Mouse (Mus musculus) limb, embryonic 14.5 days (tissue): Measurements from ENCODE around the gene Cd3e. TPM values are rescaled to one million over a fixed set of nuclear protein-coding genes. Genes with fewer than 3 reads are reported as not detected.

ENCODE experiments used
- ATAC-seq: fragments of 200-750 bp; cut with Nextera tagmentation; 2 replicates; pipeline ENCODE4 v1.8.0; 2017; ENCODE audit warnings: low read depth, moderate number of reproducible peaks, moderate TSS enrichment; ENCODE audit not compliant: low FRiP score
- DNase-seq: peaks from one replicate; pipeline ENCODE4 v3.0.0-alpha.2; 2015; ENCODE audit warnings: low spot score
- H3K27ac ChIP-seq: fragments of 300-500 bp; sonication (generic); replicated peaks from 2 replicates; pipeline ENCODE4 v1.5.1; 2014; ENCODE audit warnings: low read depth, mild to moderate bottlenecking, low read length, moderate library complexity, mixed read lengths
- H3K27me3 ChIP-seq: fragments of 300-500 bp; sonication (generic); 2 replicates; pipeline ENCODE4 v1.6.1; 2014; ENCODE audit warnings: low read length, mixed read lengths; ENCODE audit not compliant: control insufficient read depth, insufficient read depth
- H3K36me3 ChIP-seq: fragments of 300-500 bp; sonication (generic); 2 replicates; pipeline ENCODE4 v1.6.1; 2014; ENCODE audit warnings: mild to moderate bottlenecking, low read length, moderate library complexity, mixed read lengths; ENCODE audit not compliant: control insufficient read depth, insufficient read depth
- H3K4me1 ChIP-seq: fragments of 300-500 bp; sonication (generic); 2 replicates; pipeline ENCODE4 v1.6.1; 2014; ENCODE audit warnings: antibody characterized with exemption, low read length, mixed read lengths; ENCODE audit not compliant: control insufficient read depth, insufficient read depth
- H3K4me2 ChIP-seq: fragments of 300-500 bp; sonication (generic); replicated peaks from 2 replicates; pipeline ENCODE4 v1.6.1; 2014; ENCODE audit warnings: low read depth, mild to moderate bottlenecking, low read length, moderate library complexity; ENCODE audit not compliant: severe bottlenecking
- H3K4me3 ChIP-seq: fragments of 300-500 bp; sonication (generic); replicated peaks from 2 replicates; pipeline ENCODE4 v1.5.1; 2014; ENCODE audit warnings: low read length
- H3K9ac ChIP-seq: fragments of 300-500 bp; sonication (generic); 2 replicates; pipeline ENCODE4 v1.6.1; 2014; ENCODE audit warnings: mild to moderate bottlenecking, low read depth, low read length, moderate library complexity; ENCODE audit not compliant: severe bottlenecking
- H3K9me3 ChIP-seq: fragments of 300-500 bp; sonication (generic); 2 replicates; pipeline ENCODE4 v1.6.1; 2016; ENCODE audit warnings: low read length; ENCODE audit not compliant: control insufficient read depth
- POLR2A ChIP-seq: fragments of 200-500 bp; IDR thresholded peaks from 2 replicates; pipeline ENCODE4 v1.8.0; 2012; ENCODE audit warnings: inconsistent platforms, mild to moderate bottlenecking, moderate library complexity, borderline replicate concordance; ENCODE audit not compliant: insufficient read depth, insufficient read length; ENCODE audit errors: extremely low read depth
- whole genome bisulfite sequencing: fragments of 180-500 bp; shearing (Covaris S2); extraction: QIAGEN DNeasy Blood & Tissue Kit; methylation state at CpG from one replicate; pipeline ENCODE4 v1.1.7; 2014; 5-methylcytosine and 5-hydroxymethylcytosine counted together
- polyA plus RNA-seq, 2 experiments: library from polyadenylated mRNA; depleted of rRNA in 1 of 2; stranded (reverse) in 1 of 2; unstranded in 1 of 2; fragments of >200 nt; fragmentation: Nextera tagmentation in 1 of 2; extraction: Ambion mirVana in 1 of 2; gene quantifications; 2 replicates each; pipeline versions ENCODE4 v1.2.1 to v1.2.3; 2012 to 2014

The Cd3e gene
- polyA plus RNA-seq (2012; rRNA removed) = 0.10 and 0.13 TPM in 2 replicates
- 0.07 and 0.25 TPM in 2 replicates for polyA plus RNA-seq (2014; fragmentation: Nextera tagmentation; extraction: Ambion mirVana)

DNA sequence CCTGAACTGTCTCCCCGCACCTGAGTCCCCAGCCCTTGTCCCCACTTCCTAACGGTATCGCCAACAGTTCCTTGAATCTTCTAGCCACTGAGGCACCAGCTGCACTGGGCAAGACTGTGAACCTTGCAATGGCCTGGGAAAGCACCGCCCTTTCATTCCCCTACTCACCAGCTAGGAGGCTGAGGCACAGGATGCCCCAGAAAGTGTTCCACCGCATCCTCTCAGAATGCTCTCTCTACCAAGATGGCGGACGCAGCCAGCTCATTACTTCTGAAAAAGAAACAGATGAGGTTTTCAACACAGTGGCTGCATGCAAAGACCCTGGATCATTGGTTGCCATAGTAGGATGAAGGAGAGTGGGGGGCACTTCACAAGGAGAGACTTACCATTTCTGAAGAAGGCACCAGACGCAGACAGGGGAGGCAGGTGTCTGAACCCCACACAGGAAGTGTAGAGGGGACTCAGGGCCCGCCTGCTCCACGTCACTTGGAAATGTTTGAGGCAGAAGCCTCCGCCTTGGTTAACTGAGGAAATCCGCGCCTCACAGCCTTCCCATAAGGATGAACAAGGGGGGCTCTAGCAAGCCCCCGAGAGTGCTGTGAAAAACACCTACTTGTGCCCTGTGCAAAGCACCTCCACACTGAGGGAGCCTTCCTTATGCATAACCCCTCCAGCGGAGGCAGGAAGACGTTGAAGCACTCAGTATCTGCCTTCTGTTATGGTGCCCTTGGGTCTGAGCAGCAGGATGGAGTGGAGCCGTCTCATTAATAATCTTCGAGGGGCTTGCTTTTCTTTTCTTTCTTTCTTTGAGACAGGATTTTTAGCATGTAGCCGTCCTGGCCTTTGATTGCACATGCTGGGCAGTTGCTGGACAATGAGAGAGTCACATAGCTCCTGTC is at the start of gene Cd3e:
TSS of gene Cd3e (minus strand) at position 448 of the 899 bp plus-strand sequence.
- 85% methylated on average over 19 of the region's 19 CpGs for WGBS
- H3K27me3 ChIP-seq = no peaks in the 10 kb centered on the region
- ATAC-seq = no peak
- no peak within 1 kb of the TSS for H3K27ac ChIP-seq
- no peak for TF ChIP-seq POLR2A
- H3K4me3 ChIP-seq = no peak within 1 kb of the TSS
- no peak within 1 kb of the TSS for H3K4me2 ChIP-seq
- no peaks in the 10 kb centered on the region for H3K36me3 ChIP-seq
- no peak within 1 kb of the TSS for H3K9ac ChIP-seq
- no peak for DNase-seq
- no peaks in the 10 kb centered on the region for H3K9me3 ChIP-seq
- H3K4me1 ChIP-seq = no peaks in the 10 kb centered on the region; the same call in 1 of the 2 replicates

GRCm38 (mm10) chr9:45058304-45058940 is 49.0 kb upstream of the Cd3e start:
- no peak for TF ChIP-seq POLR2A
- Histone ChIP-seq H3K9ac (no peak overlapping the region), H3K4me3 (no peak overlapping the region), H3K9me3 (no peaks in the 10 kb centered on the region), H3K27me3 (no peaks in the 10 kb centered on the region), H3K4me2 (no peak overlapping the region), H3K27ac (no peak overlapping the region), H3K36me3 (no peaks in the 10 kb centered on the region), H3K4me1 (no peaks in the 10 kb centered on the region)
- 22% methylated on average over 5 of the region's 5 CpGs for WGBS
- DNase-seq (no peak), ATAC-seq (no peak)

DNA sequence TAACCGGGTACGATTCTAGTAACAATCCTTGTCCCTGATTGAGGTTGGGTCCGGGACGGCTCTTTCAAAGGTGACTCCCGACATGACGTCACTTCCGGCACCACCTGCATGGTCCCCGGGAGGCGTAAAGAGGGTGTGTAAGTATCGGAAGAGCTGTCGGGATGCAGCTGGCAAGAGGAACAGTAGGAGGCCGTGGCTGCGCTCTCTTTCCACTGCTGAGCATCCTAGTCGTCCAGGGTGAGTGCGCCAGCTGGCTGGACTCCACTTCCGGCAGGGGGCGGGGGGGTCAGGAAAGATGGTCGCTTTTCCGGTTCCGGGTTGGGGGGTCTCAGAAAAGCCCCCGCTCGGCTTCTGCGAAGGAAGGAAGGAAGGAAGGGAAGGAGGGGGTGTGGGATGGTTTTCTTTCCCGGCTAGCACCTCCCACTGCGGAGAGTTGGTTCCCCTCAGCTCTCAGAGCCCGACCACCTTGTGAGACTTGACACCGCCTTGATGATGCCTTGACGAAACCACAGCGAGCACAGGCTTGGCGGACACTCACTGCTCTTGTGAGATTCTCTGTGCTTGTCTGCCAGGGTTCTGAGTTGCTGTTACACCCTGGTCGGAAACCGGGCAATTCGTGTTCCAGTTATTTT is 45.8 kb upstream of the Cd3e start, which contains the start of gene Mpzl3:
TSS of gene Mpzl3 (plus strand) at position 105 of the 632 bp plus-strand sequence.
- Histone ChIP-seq H3K27ac (peak within 1 kb of the TSS; percentile 95), H3K4me1 (no peaks in the 10 kb centered on the region), H3K4me2 (peak within 1 kb of the TSS; percentile 63), H3K27me3 (no peaks in the 10 kb centered on the region), H3K4me3 (peak within 1 kb of the TSS; percentile 60), H3K9me3 (no peaks in the 10 kb centered on the region), H3K36me3 (no peaks in the 10 kb centered on the region; the same call in 1 of the 2 replicates), H3K9ac (peak within 1 kb of the TSS; percentile 54)
- WGBS = under 1% methylated on average over 30 of the region's 33 CpGs
- ATAC-seq (peak; percentile 99), DNase-seq (peak; percentile 94)
- peak; percentile 74; the same call in 1 of the 2 replicates for TF ChIP-seq POLR2A

DNA sequence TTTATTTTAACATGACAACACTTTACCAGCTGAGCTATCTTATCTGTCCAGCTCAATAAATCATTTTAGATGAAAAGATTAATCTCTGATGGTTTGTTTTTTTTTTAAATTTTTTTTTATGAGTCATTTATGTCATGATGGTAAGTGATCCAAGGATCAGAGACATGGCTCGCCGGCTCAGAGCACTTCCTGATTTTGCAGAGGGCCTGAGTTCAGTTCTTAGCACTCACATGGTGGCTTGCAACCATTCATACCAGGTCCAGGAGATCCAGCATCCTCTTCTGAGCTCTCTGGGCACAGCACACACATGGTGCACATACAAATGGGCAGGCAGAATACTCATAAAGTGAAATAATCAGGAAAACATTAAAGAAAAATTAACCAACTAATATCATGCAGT is 40.9 kb upstream of the Cd3e start:
- no peak for TF ChIP-seq POLR2A
- WGBS = 95% methylated on average over 2 of the region's 2 CpGs
- H3K27me3 ChIP-seq = no peaks in the 10 kb centered on the region
- H3K4me1 ChIP-seq = no peaks in the 10 kb centered on the region
- no peak overlapping the region for H3K4me2 ChIP-seq
- H3K36me3 ChIP-seq = no peaks in the 10 kb centered on the region; the same call in 1 of the 2 replicates
- ATAC-seq (no peak), DNase-seq (no peak)
- H3K4me3 ChIP-seq = no peak overlapping the region
- no peaks in the 10 kb centered on the region for H3K9me3 ChIP-seq
- no peak overlapping the region for H3K9ac ChIP-seq
- no peak overlapping the region for H3K27ac ChIP-seq

GRCm38 (mm10) chr9:45049731-45050130 is 40.3 kb upstream of the Cd3e start:
- Histone ChIP-seq H3K36me3 (no peaks in the 10 kb centered on the region; the same call in 1 of the 2 replicates), H3K9me3 (no peaks in the 10 kb centered on the region), H3K9ac (no peak overlapping the region), H3K4me3 (no peak overlapping the region), H3K27me3 (no peaks in the 10 kb centered on the region), H3K4me1 (no peaks in the 10 kb centered on the region), H3K4me2 (no peak overlapping the region), H3K27ac (no peak overlapping the region)
- no peak for TF ChIP-seq POLR2A
- 81% methylated on average over 1 of the region's 1 CpGs for WGBS
- ATAC-seq (no peak), DNase-seq (no peak)
